Mouse (Mus musculus): ENCODE measurements at regions not wholly inside any gene's neighbourhood (a gene's known extent, or its start where the extent isn't known, plus 50 kb on each side); places are given as distances from the start of the nearest gene placed in this dataset.

- no peak overlapping the region for H3K4me3 ChIP-seq (replicated peaks in 1 of 3; ENCODE audit: low read depth in 2 of 3, low read length in 2 of 3, poor library complexity in 1 of 3)
- dilution Hi-C loops (cut with MboI; ENCODE audit: extremely low pct_ligation_motif_present, extremely low pct_unique_long_range_greater_than_20kb, low sequenced_read_pairs) (no loop called here), in situ Hi-C loops (cut with MboI; ENCODE audit: low pct_ligation_motif_present, low pct_unique_long_range_greater_than_20kb, low sequenced_read_pairs) (no loop called here)
- H3K27ac ChIP-seq (ENCODE audit: insufficient read depth, low read depth), result no peak overlapping the region
- TF ChIP-seq JUN (IDR thresholded peaks at IDR 0.05; ENCODE audit: insufficient read depth, low read depth, low read length), result no peak
- TF ChIP-seq HCFC1 (IDR thresholded peaks at IDR 0.05; ENCODE audit: low read depth, low read length), result no peak
- no peak for TF ChIP-seq ZC3H11A (IDR thresholded peaks at IDR 0.05; ENCODE audit: low read depth, low read length)
- TF ChIP-seq MAX (IDR thresholded peaks at IDR 0.05; ENCODE audit: low read length), result no peak
- no peak for TF ChIP-seq MEF2A (IDR thresholded peaks at IDR 0.05; ENCODE audit: borderline replicate concordance, low read depth, low read length)
- no peak for TF ChIP-seq JUND (conservative IDR thresholded peaks at IDR 0.05; ENCODE audit: low read depth, low read length)
- TF ChIP-seq USF2 (conservative IDR thresholded peaks at IDR 0.05; ENCODE audit: low read depth, low read length), result no peak
- no peak for TF ChIP-seq MAFK (IDR thresholded peaks at IDR 0.05; ENCODE audit: insufficient replicate concordance, low read length)
- TF ChIP-seq EP300 (IDR thresholded peaks at IDR 0.05; ENCODE audit: low read length), result no peak
- TF ChIP-seq RCOR1 (conservative IDR thresholded peaks at IDR 0.05; ENCODE audit: low read depth, low read length), result no peak
- TF ChIP-seq RAD21 (IDR thresholded peaks at IDR 0.05; ENCODE audit: low read depth, low read length), result no peak
- TF ChIP-seq USF1 (IDR thresholded peaks at IDR 0.05; ENCODE audit: low read depth, low read length), result no peak
- TF ChIP-seq ZKSCAN1 (IDR thresholded peaks at IDR 0.05; ENCODE audit: borderline replicate concordance, low read depth, low read length), result no peak
- TF ChIP-seq SMC3 (IDR thresholded peaks at IDR 0.05; ENCODE audit: low read depth, low read length), result no peak
- TF ChIP-seq NRF1 (IDR thresholded peaks at IDR 0.05; ENCODE audit: low read depth, low read length), result no peak
- TF ChIP-seq POLR2A (IDR thresholded peaks at IDR 0.05; ENCODE audit: low read depth, low read length), result no peak
- TF ChIP-seq IRF4 (IDR thresholded peaks at IDR 0.05; ENCODE audit: low read depth, low read length), result no peak
- no peak for TF ChIP-seq PAX5 (IDR thresholded peaks at IDR 0.05; ENCODE audit: low read length)
- no peak for TF ChIP-seq GABPA (IDR thresholded peaks at IDR 0.05; ENCODE audit: insufficient replicate concordance, low read depth, low read length)
- no peak for TF ChIP-seq SIN3A (IDR thresholded peaks at IDR 0.05; ENCODE audit: low read length)
- H3K4me1 ChIP-seq (ENCODE audit: control insufficient read depth in 1 of 2, insufficient read depth in 2 of 2), result peaks cover 0 to 16% of the 10 kb centered on the region in 2 experiments; a peak in 2 of 4 replicates
- no peaks in the 10 kb centered on the region for H3K27me3 ChIP-seq (replicated peaks)
- no peaks in the 10 kb centered on the region for H3K36me3 ChIP-seq (replicated peaks in 1 of 2; ENCODE audit: control insufficient read depth in 1 of 2, insufficient read depth in 1 of 2, low read length in 1 of 2)
- no peak for DNase-seq (ENCODE audit: extremely low read depth)
- H3K9ac ChIP-seq (ENCODE audit: insufficient read depth, low read depth), result no peak overlapping the region
- no peaks in the 10 kb centered on the region for H3K79me2 ChIP-seq (replicated peaks; ENCODE audit: control insufficient read depth, extremely low read depth, insufficient read depth, poor library complexity, severe bottlenecking)
- no peak overlapping the region for H3K4me2 ChIP-seq (ENCODE audit: insufficient read depth, low read depth, poor library complexity, severe bottlenecking)
- no peaks in the 10 kb centered on the region for H3K9me3 ChIP-seq (replicated peaks; ENCODE audit: low read length)
Observed at GRCm38 (mm10) chr19:59587303-59587702, 129.1 kb downstream of the Emx2 start.

GRCm38 (mm10) chr19:59588068-59588522 is 129.9 kb downstream of the Emx2 start:
- peaks cover 0 to 16% of the 10 kb centered on the region in 2 experiments; a peak in 2 of 4 replicates for H3K4me1 ChIP-seq (ENCODE audit: control insufficient read depth in 1 of 2, insufficient read depth in 2 of 2)
- H3K4me3 ChIP-seq (replicated peaks in 1 of 3; ENCODE audit: low read depth in 2 of 3, low read length in 2 of 3, poor library complexity in 1 of 3), result peak overlapping the region in 1 of 3 experiments; percentile 55
- H3K9ac ChIP-seq (ENCODE audit: insufficient read depth, low read depth), result no peak overlapping the region
- no peak overlapping the region for H3K27ac ChIP-seq (ENCODE audit: insufficient read depth, low read depth)
- no peaks in the 10 kb centered on the region for H3K27me3 ChIP-seq (replicated peaks)
- H3K79me2 ChIP-seq (replicated peaks; ENCODE audit: control insufficient read depth, extremely low read depth, insufficient read depth, poor library complexity, severe bottlenecking), result no peaks in the 10 kb centered on the region
- TF ChIP-seq PAX5 (IDR thresholded peaks at IDR 0.05; ENCODE audit: low read length), result no peak
- no peak for TF ChIP-seq GABPA (IDR thresholded peaks at IDR 0.05; ENCODE audit: insufficient replicate concordance, low read depth, low read length)
- no peak for TF ChIP-seq ZKSCAN1 (IDR thresholded peaks at IDR 0.05; ENCODE audit: borderline replicate concordance, low read depth, low read length)
- no peak for TF ChIP-seq JUN (IDR thresholded peaks at IDR 0.05; ENCODE audit: insufficient read depth, low read depth, low read length)
- TF ChIP-seq IRF4 (IDR thresholded peaks at IDR 0.05; ENCODE audit: low read depth, low read length), result no peak
- no peak for TF ChIP-seq USF1 (IDR thresholded peaks at IDR 0.05; ENCODE audit: low read depth, low read length)
- TF ChIP-seq POLR2A (IDR thresholded peaks at IDR 0.05; ENCODE audit: low read depth, low read length), result no peak
- no peak for TF ChIP-seq ELF1 (IDR thresholded peaks at IDR 0.05; ENCODE audit: low read depth, low read length)
- TF ChIP-seq POLR2AphosphoS2 (IDR thresholded peaks at IDR 0.05; ENCODE audit: low read depth, low read length), result no peak
- no peak for TF ChIP-seq SIN3A (IDR thresholded peaks at IDR 0.05; ENCODE audit: low read length)
- TF ChIP-seq MAZ (IDR thresholded peaks at IDR 0.05; ENCODE audit: low read depth, low read length), result no peak
- TF ChIP-seq MXI1 (IDR thresholded peaks at IDR 0.05; ENCODE audit: low read depth, low read length), result no peak
- TF ChIP-seq MEF2A (IDR thresholded peaks at IDR 0.05; ENCODE audit: borderline replicate concordance, low read depth, low read length), result no peak
- no peak for TF ChIP-seq CHD2 (IDR thresholded peaks at IDR 0.05; ENCODE audit: low read length)
- TF ChIP-seq TCF12 (IDR thresholded peaks at IDR 0.05; ENCODE audit: low read depth, low read length), result no peak
- no peak for TF ChIP-seq NELFE (IDR thresholded peaks at IDR 0.05; ENCODE audit: low read depth, low read length)
- TF ChIP-seq NRF1 (IDR thresholded peaks at IDR 0.05; ENCODE audit: low read depth, low read length), result no peak
- no peak for TF ChIP-seq RAD21 (IDR thresholded peaks at IDR 0.05; ENCODE audit: low read depth, low read length)
- in situ Hi-C loops (cut with MboI; ENCODE audit: low pct_ligation_motif_present, low pct_unique_long_range_greater_than_20kb, low sequenced_read_pairs), result no loop called here
- no peaks in the 10 kb centered on the region for H3K9me3 ChIP-seq (replicated peaks; ENCODE audit: low read length)
- dilution Hi-C loops (cut with MboI; ENCODE audit: extremely low pct_ligation_motif_present, extremely low pct_unique_long_range_greater_than_20kb, low sequenced_read_pairs), result no loop called here
- H3K36me3 ChIP-seq (replicated peaks in 1 of 2; ENCODE audit: control insufficient read depth in 1 of 2, insufficient read depth in 1 of 2, low read length in 1 of 2), result no peaks in the 10 kb centered on the region
- no peak for DNase-seq (ENCODE audit: extremely low read depth)
- H3K4me2 ChIP-seq (ENCODE audit: insufficient read depth, low read depth, poor library complexity, severe bottlenecking), result peak overlapping the region; percentile 99
